Mouse (Mus musculus) stomach, postnatal 0 days (tissue): ENCODE data around the gene Sipa1l1. TPM values are rescaled to one million over a fixed set of nuclear protein-coding genes. Genes with fewer than 3 reads are reported as not detected.

Source experiments
- ATAC-seq: fragments of 200-750 bp; cut with Nextera tagmentation; 2 replicates; pipeline ENCODE4 v1.8.0; 2017; ENCODE audit not compliant: low FRiP score, low TSS enrichment
- DNase-seq: peaks from one replicate; pipeline ENCODE4 v3.0.0-alpha.2; 2016; ENCODE audit warnings: low spot score
- H3K27ac ChIP-seq: fragments of 300-500 bp; sonication (generic); replicated peaks from 2 replicates; pipeline ENCODE4 v1.5.1; 2014; ENCODE audit warnings: mild to moderate bottlenecking, control low read depth
- H3K27me3 ChIP-seq: fragments of 300-500 bp; sonication (generic); 2 replicates; pipeline ENCODE4 v1.6.1; 2014; ENCODE audit warnings: low read length; ENCODE audit not compliant: control insufficient read depth, insufficient read depth
- H3K36me3 ChIP-seq: fragments of 300-500 bp; sonication (generic); 2 replicates; pipeline ENCODE4 v1.6.1; 2014; ENCODE audit warnings: low read length, mixed read lengths; ENCODE audit not compliant: control insufficient read depth, insufficient read depth
- H3K4me1 ChIP-seq: fragments of 300-500 bp; sonication (generic); replicated peaks from 2 replicates; pipeline ENCODE4 v1.6.1; 2014; ENCODE audit warnings: antibody characterized with exemption; ENCODE audit not compliant: control insufficient read depth, insufficient read depth
- H3K4me2 ChIP-seq: fragments of 300-500 bp; sonication (generic); replicated peaks from 2 replicates; pipeline ENCODE4 v1.6.1; 2014; ENCODE audit warnings: low read depth, mild to moderate bottlenecking, control low read depth, moderate library complexity
- H3K4me3 ChIP-seq: fragments of 300-500 bp; sonication (generic); 2 replicates; pipeline ENCODE4 v1.5.1; 2014; ENCODE audit warnings: low read depth, low read length, control low read depth
- H3K9ac ChIP-seq: fragments of 300-500 bp; sonication (generic); 2 replicates; pipeline ENCODE4 v1.6.1; 2014; ENCODE audit warnings: mild to moderate bottlenecking, low read length, control low read depth, mixed read lengths
- H3K9me3 ChIP-seq: fragments of 300-500 bp; sonication (generic); 2 replicates; pipeline ENCODE4 v1.6.1; 2016; ENCODE audit warnings: low read length; ENCODE audit not compliant: control insufficient read depth
- CTCF ChIP-seq: IDR thresholded peaks from 2 replicates; pipeline ENCODE4 v1.5.1; 2016; ENCODE audit warnings: antibody characterized with exemption, low read depth, mild to moderate bottlenecking, moderate library complexity
- EP300 ChIP-seq: optimal IDR thresholded peaks from 2 replicates; pipeline ENCODE3; 2016; ENCODE audit warnings: antibody characterized with exemption
- WGBS: fragments of 180-500 bp; shearing (Covaris S2); extraction: QIAGEN DNeasy Blood & Tissue Kit; methylation state at CpG from one replicate; pipeline ENCODE4 v1.1.7; 2014; 5-methylcytosine and 5-hydroxymethylcytosine counted together
- polyA plus RNA-seq: library from polyadenylated mRNA; unstranded; fragments of >200 nt; fragmentation: Nextera tagmentation; extraction: Ambion mirVana; gene quantifications from 2 replicates; pipeline ENCODE4 v1.2.1, GENCODE M21; 2015

Sipa1l1 gene
- polyA plus RNA-seq, 1 experiment from 2014 or later = 9.2 TPM

DNA sequence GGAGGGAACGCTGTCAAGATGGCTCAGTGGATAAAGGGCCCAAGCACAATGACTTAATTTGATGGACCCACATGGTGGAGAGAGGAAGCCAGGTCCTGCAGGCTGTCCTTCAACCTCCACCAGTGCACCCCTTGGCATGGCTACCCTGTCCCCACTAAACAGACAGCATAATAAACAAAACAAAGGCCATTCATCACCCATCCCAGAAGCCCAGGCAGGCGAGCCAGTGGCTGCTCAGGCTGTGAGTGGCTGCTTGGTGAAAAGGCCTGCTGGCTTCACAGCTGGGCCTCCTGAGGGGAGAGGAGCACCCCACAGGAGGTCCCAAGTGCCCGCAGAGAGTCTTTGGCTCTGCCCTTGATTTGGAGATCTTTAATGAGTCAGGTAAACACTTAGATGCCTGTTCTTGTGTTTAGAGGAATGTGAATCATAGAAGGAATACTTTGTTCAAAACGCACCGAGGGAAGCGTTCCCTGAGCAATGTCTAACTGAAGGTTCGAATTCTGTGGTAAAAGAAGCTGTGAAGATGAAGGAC lies 27.6 kb downstream of the Sipa1l1 start:
- ATAC-seq = no peak
- no peak overlapping the region for H3K9ac ChIP-seq
- H3K27ac ChIP-seq = no peak overlapping the region
- no peak overlapping the region for H3K4me2 ChIP-seq
- H3K36me3 ChIP-seq = no peaks in the 10 kb centered on the region
- 56% methylated on average over 7 of the region's 7 CpGs for WGBS
- no peaks in the 10 kb centered on the region for H3K27me3 ChIP-seq
- no peak for TF ChIP-seq EP300
- TF ChIP-seq CTCF = no peak
- DNase-seq = no peak
- no peak overlapping the region for H3K4me3 ChIP-seq
- no peaks in the 10 kb centered on the region for H3K9me3 ChIP-seq
- H3K4me1 ChIP-seq = peaks cover 2% of the 10 kb centered on the region; the same call in 1 of the 2 replicates

- H3K4me3 ChIP-seq = no peak overlapping the region
- no peaks in the 10 kb centered on the region for H3K36me3 ChIP-seq
- no peak overlapping the region for H3K4me2 ChIP-seq
- no peak for TF ChIP-seq EP300
- TF ChIP-seq CTCF = no peak
- H3K9me3 ChIP-seq = no peaks in the 10 kb centered on the region
- ATAC-seq (no peak), DNase-seq (no peak)
- H3K27me3 ChIP-seq = no peaks in the 10 kb centered on the region
- H3K4me1 ChIP-seq = peaks cover 2% of the 10 kb centered on the region; the same call in 1 of the 2 replicates
- WGBS = 57% methylated on average over 2 of the region's 2 CpGs
- H3K9ac ChIP-seq = no peak overlapping the region
- H3K27ac ChIP-seq = no peak overlapping the region
Observed at GRCm38 (mm10) chr12:82197207-82197606, 28.1 kb downstream of the Sipa1l1 start.

DNA sequence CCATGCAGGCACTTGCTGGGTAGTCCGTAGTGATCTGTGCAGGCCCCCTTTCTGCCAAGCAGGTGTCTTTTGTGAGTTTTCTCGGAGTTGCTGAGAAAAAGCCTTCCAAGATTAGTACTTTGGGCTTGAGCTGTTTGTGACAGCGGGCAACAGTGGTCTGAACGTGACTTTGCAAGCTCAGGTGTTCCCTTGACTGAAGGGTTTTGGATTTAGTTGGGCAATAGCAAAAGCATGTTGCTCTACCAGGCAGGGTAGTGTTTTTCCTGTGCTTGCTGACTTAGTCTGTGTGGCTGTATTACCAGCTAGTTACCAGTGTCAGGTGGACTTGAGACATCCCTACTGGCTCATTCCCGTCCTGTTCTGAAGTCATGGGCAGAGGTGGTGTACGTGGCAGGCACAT lies 30.2 kb downstream of the Sipa1l1 start:
- 84% methylated on average over 6 of the region's 6 CpGs for WGBS
- H3K36me3 ChIP-seq = no peaks in the 10 kb centered on the region
- no peak overlapping the region for H3K4me3 ChIP-seq
- peaks cover 2% of the 10 kb centered on the region; the same call in 1 of the 2 replicates for H3K4me1 ChIP-seq
- ATAC-seq (no peak), DNase-seq (no peak)
- no peak overlapping the region for H3K4me2 ChIP-seq
- no peak overlapping the region for H3K27ac ChIP-seq
- H3K9ac ChIP-seq = no peak overlapping the region
- H3K27me3 ChIP-seq = no peaks in the 10 kb centered on the region
- TF ChIP-seq EP300 (no peak), CTCF (no peak)
- no peaks in the 10 kb centered on the region for H3K9me3 ChIP-seq

DNA sequence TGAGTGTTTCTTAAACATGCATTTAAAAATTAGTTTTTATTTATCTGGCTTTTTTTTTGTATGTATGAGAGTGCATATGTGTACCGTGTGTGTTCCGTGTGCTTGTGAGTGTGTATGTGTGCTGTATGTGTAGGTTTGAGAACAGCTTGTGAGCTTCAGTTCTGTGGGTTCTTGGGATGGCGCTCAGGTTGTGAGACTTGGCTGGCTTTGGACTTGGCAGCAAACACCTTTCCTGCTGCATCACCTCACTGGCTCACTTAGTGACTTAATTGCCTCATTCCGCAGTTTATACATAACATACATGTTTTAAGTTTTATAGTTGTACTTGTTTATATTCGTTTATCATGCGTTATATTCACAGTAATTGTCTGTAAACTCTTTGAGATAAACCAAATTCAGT lies 35.0 kb downstream of the Sipa1l1 start:
- Histone ChIP-seq H3K9ac (no peak overlapping the region), H3K4me2 (no peak overlapping the region), H3K4me1 (no peaks in the 10 kb centered on the region), H3K9me3 (no peaks in the 10 kb centered on the region), H3K27ac (no peak overlapping the region), H3K27me3 (no peaks in the 10 kb centered on the region), H3K36me3 (no peaks in the 10 kb centered on the region), H3K4me3 (no peak overlapping the region)
- DNase-seq = no peak
- TF ChIP-seq EP300 = no peak
- TF ChIP-seq CTCF = no peak
- 74% methylated on average over 6 of the region's 6 CpGs for WGBS
- ATAC-seq = no peak

- no peaks in the 10 kb centered on the region for H3K27me3 ChIP-seq
- H3K36me3 ChIP-seq = no peaks in the 10 kb centered on the region
- no peaks in the 10 kb centered on the region for H3K4me1 ChIP-seq
- 61% methylated on average over 8 of the region's 8 CpGs for WGBS
- H3K9me3 ChIP-seq = no peaks in the 10 kb centered on the region
- H3K4me3 ChIP-seq = no peak overlapping the region
- no peak overlapping the region for H3K9ac ChIP-seq
- 0 out of 2 replicates have a peak, but pooled peaks have one; percentile 24 for ATAC-seq
- DNase-seq = no peak
- no peak overlapping the region for H3K27ac ChIP-seq
- no peak overlapping the region for H3K4me2 ChIP-seq
- TF ChIP-seq CTCF (no peak), EP300 (no peak)
Observed at GRCm38 (mm10) chr12:82206857-82207647, 37.9 kb downstream of the Sipa1l1 start.

DNA sequence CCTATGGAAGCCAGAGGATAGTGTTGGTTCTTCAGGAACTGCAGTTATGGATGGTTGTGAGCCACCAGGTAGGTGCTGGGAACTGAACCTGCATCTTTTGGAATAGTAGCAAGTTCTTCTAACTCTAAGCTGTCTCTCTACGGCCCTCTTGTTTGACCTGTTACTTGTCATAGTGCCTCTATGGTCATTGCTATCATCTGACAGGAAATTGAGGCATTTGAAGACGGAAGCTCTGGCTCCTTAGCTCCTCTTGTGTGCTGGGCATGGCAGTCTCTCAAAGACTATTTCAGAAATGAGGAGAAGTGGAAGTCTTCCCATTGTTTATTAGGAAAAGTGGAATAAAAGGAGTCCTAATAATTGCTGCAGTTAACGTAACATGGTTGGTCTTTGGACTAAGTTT lies 38.9 kb downstream of the Sipa1l1 start:
- DNase-seq (no peak), ATAC-seq (no peak)
- Histone ChIP-seq H3K4me2 (no peak overlapping the region), H3K27ac (no peak overlapping the region), H3K27me3 (no peaks in the 10 kb centered on the region), H3K9ac (no peak overlapping the region), H3K4me1 (no peaks in the 10 kb centered on the region), H3K9me3 (no peaks in the 10 kb centered on the region), H3K36me3 (no peaks in the 10 kb centered on the region), H3K4me3 (no peak overlapping the region)
- 82% methylated on average over 3 of the region's 3 CpGs for WGBS
- TF ChIP-seq CTCF (no peak), EP300 (no peak)
